ENCODE assay signal across 8 mouse cellular contexts in the genomic region with DNA sequence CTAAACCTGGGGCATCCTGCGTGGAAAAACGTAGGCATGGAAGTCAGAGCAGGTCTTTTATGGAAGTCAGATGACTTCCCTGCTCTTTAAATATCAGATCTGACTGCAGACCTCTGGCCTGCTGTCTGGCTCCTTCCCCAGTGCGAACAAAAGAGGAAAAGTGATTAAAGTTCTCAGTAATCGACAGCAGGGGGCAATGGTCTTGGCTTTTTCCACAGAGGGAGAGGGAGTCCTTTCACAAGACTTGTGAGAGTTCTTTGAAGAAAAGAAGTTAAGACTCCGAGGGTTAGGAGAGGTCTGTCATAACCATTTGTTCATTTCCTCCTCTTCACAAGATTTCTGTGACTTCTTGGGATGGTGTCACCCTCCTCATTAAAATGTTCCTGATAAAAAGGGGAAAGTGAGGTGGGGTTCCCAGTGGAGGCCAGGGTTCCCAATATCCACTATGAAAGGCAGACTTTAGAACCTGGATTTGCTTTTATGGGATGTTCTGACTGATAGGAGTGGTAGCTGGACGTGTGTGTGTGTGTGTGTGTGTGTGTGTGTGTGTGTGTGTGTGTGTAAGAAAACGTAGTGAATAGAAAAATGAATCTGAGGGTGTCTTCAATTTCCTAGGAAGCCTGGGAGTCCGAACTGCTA.
DNase-seq lines count a peak whose midpoint lies in the region; ATAC-seq and TF ChIP-seq lines count a peak whose summit lies in the region.

No protein-coding gene starts in this region.

- no peak overlapping the region for H3K4me2 ChIP-seq in forebrain, postnatal 0 days (ENCODE audit: low read depth)
- no peak overlapping the region for H3K4me2 ChIP-seq in midbrain, embryonic 14.5 days (ENCODE audit: low read length)

- no peak for TF ChIP-seq CTCF in kidney, adult 2 months (conservative IDR thresholded peaks at IDR 0.05; ENCODE audit: insufficient read depth, insufficient read length, low read depth, low read length)
- TF ChIP-seq CTCF in Patski (IDR thresholded peaks at IDR 0.05): peak; percentile 25
- peak; percentile 51 for TF ChIP-seq CTCF in forebrain, postnatal 0 days (IDR thresholded peaks at IDR 0.05; ENCODE audit: low read depth)

- TF ChIP-seq POLR2A in kidney, adult 2 months (IDR thresholded peaks at IDR 0.05; ENCODE audit: low read depth, low read length): no peak

- H3K27ac ChIP-seq in kidney, adult 2 months (ENCODE audit: insufficient read depth, low read depth, low read length): no peak overlapping the region
- no peak overlapping the region for H3K27ac ChIP-seq in forebrain, postnatal 0 days (ENCODE audit: low read depth, low read length)
- H3K27ac ChIP-seq in midbrain, embryonic 14.5 days (replicated peaks; ENCODE audit: low read depth, low read length): no peak overlapping the region
- H3K27ac ChIP-seq in heart, embryonic 10.5 days: no peak overlapping the region

- POLR2A ChIA-PET in Patski (lab: Charles Lee): no interaction called here

- no peak overlapping the region for H3K9ac ChIP-seq in forebrain, postnatal 0 days
- no peak overlapping the region for H3K9ac ChIP-seq in midbrain, embryonic 14.5 days (replicated peaks; ENCODE audit: low read length)

- no peak overlapping the region for H3K4me3 ChIP-seq in kidney, adult 2 months (ENCODE audit: insufficient read depth, low read depth, low read length)
- H3K4me3 ChIP-seq in forebrain, postnatal 0 days (ENCODE audit: low read depth, low read length): no peak overlapping the region
- H3K4me3 ChIP-seq in midbrain, embryonic 14.5 days (replicated peaks; ENCODE audit: low read depth, low read length): no peak overlapping the region
- no peak overlapping the region for H3K4me3 ChIP-seq in heart, embryonic 10.5 days

- 33% methylated on average over 8 of the region's 8 CpGs for WGBS in kidney, adult 2 months
- WGBS in forebrain, postnatal 0 days: 11% methylated on average over 8 of the region's 8 CpGs
- WGBS in midbrain, embryonic 14.5 days: 2% methylated on average over 8 of the region's 8 CpGs
- 23% methylated on average over 8 of the region's 8 CpGs for WGBS in heart, embryonic 10.5 days

- no peaks in the 10 kb centered on the region for H3K9me3 ChIP-seq in forebrain, postnatal 0 days (ENCODE audit: low read length)
- no peaks in the 10 kb centered on the region for H3K9me3 ChIP-seq in midbrain, embryonic 14.5 days (ENCODE audit: control insufficient read depth, low read length)
- H3K9me3 ChIP-seq in heart, embryonic 10.5 days: no peaks in the 10 kb centered on the region

- no peaks in the 10 kb centered on the region for H3K36me3 ChIP-seq in kidney, adult 2 months (ENCODE audit: control insufficient read depth, insufficient read depth, low read length)
- H3K36me3 ChIP-seq in forebrain, postnatal 0 days (ENCODE audit: insufficient read depth): no peaks in the 10 kb centered on the region
- H3K36me3 ChIP-seq in midbrain, embryonic 14.5 days (ENCODE audit: control insufficient read depth, insufficient read depth, low read length): no peaks in the 10 kb centered on the region
- H3K36me3 ChIP-seq in heart, embryonic 10.5 days: no peaks in the 10 kb centered on the region

- ATAC-seq in Patski: no peak
- ATAC-seq in forebrain, postnatal 0 days: peak; percentile 55
- peak; percentile 32; the same call in 1 of the 2 replicates for ATAC-seq in midbrain, embryonic 14.5 days (ENCODE audit: low FRiP score, low TSS enrichment)

- CTCF ChIA-PET in Patski (lab: Charles Lee): no interaction called here

- peak; percentile 8 for DNase-seq in kidney, adult 2 months
- no peak for DNase-seq in kidney, adult 18-20 months
- no peak for DNase-seq in Patski (ENCODE audit: low read depth, low spot score)
- peak; percentile 33 for DNase-seq in forebrain, postnatal 0 days
- DNase-seq in midbrain, embryonic 14.5 days: peak; percentile 71
- no peak for DNase-seq in right cerebral cortex, adult 18-20 months
- no peak for DNase-seq in spleen, postnatal 4 days (ENCODE audit: low spot score in 2 of 2)
- no peak for DNase-seq in heart, embryonic 10.5 days (ENCODE audit: low spot score)

- H3K27me3 ChIP-seq in kidney, adult 2 months (replicated peaks; ENCODE audit: control insufficient read depth, insufficient read depth, low read length): no peaks in the 10 kb centered on the region; the same call in 1 of the 2 replicates
- H3K27me3 ChIP-seq in Patski: peaks cover 9% of the 10 kb centered on the region
- peaks cover 8% of the 10 kb centered on the region; the same call in 1 of the 2 replicates for H3K27me3 ChIP-seq in forebrain, postnatal 0 days (ENCODE audit: insufficient read depth, low read length)
- no peaks in the 10 kb centered on the region; the same call in 1 of the 2 replicates for H3K27me3 ChIP-seq in midbrain, embryonic 14.5 days (ENCODE audit: control insufficient read depth, insufficient read depth, low read length)
- no peaks in the 10 kb centered on the region for H3K27me3 ChIP-seq in heart, embryonic 10.5 days (ENCODE audit: insufficient read depth, poor library complexity, severe bottlenecking)

- H3K4me1 ChIP-seq in kidney, adult 2 months (ENCODE audit: control insufficient read depth, insufficient read depth, low read length): no peaks in the 10 kb centered on the region
- H3K4me1 ChIP-seq in forebrain, postnatal 0 days (ENCODE audit: insufficient read depth): no peaks in the 10 kb centered on the region
- H3K4me1 ChIP-seq in midbrain, embryonic 14.5 days (ENCODE audit: control insufficient read depth, insufficient read depth, low read length): peaks cover 4% of the 10 kb centered on the region
- H3K4me1 ChIP-seq in heart, embryonic 10.5 days: no peaks in the 10 kb centered on the region

- in situ Hi-C loops in Patski (cut with MboI; ENCODE audit: low pct_unique_long_range_greater_than_20kb): loop anchor here (10.0 kb wide), 1 partner anchor 1694 kb away; no protein-coding TSS in a partner anchor

Comparison
In these comparisons a context has a peak if more than half of its experiments do, and no peak if none do; other contexts are left out.
1. DNase-seq: peak in kidney, adult 2 months (single experiment), forebrain, postnatal 0 days (single experiment) and midbrain, embryonic 14.5 days (single experiment); none in kidney, adult 18-20 months (single experiment), Patski (single experiment), right cerebral cortex, adult 18-20 months (single experiment), spleen, postnatal 4 days (0 of 2) and heart, embryonic 10.5 days (single experiment).